Mouse (Mus musculus): Measurements from ENCODE around the gene Nufip2. TPM values are rescaled to one million over a fixed set of nuclear protein-coding genes. Genes with fewer than 3 reads are reported as not detected.
"Not testable (repeated sequence)": the region's sequence is repeated elsewhere in the genome, so short reads cannot be mapped to it uniquely, and the experiment has no call there.

Gene Nufip2
- polyA plus RNA-seq, 1 experiment from 2014 or later = 3.6 TPM

GRCm38 (mm10) chr11:77665384-77665783 lies 20.6 kb upstream of the Nufip2 start:
- not testable (repeated sequence) for H3K27me3 ChIP-seq (replicated peaks; ENCODE audit: control insufficient read depth, insufficient read depth, low read length); ATAC-seq; H3K4me2 ChIP-seq (ENCODE audit: low read length); H3K4me1 ChIP-seq (replicated peaks; ENCODE audit: control insufficient read depth, insufficient read depth, low read length); H3K9me3 ChIP-seq (ENCODE audit: control insufficient read depth, low read length); H3K27ac ChIP-seq (ENCODE audit: low read length); H3K9ac ChIP-seq (replicated peaks; ENCODE audit: low read depth, low read length); H3K4me3 ChIP-seq (replicated peaks; ENCODE audit: low read length); H3K36me3 ChIP-seq (ENCODE audit: control insufficient read depth, insufficient read depth)
- WGBS = 84% methylated on average over 5 of the region's 5 CpGs

- 89% methylated on average over 8 of the region's 8 CpGs for WGBS
- not testable (repeated sequence) for H3K36me3 ChIP-seq (ENCODE audit: control insufficient read depth, insufficient read depth); H3K4me3 ChIP-seq (replicated peaks; ENCODE audit: low read length); H3K9me3 ChIP-seq (ENCODE audit: control insufficient read depth, low read length); H3K27me3 ChIP-seq (replicated peaks; ENCODE audit: control insufficient read depth, insufficient read depth, low read length); H3K27ac ChIP-seq (ENCODE audit: low read length); H3K4me2 ChIP-seq (ENCODE audit: low read length); H3K4me1 ChIP-seq (replicated peaks; ENCODE audit: control insufficient read depth, insufficient read depth, low read length); ATAC-seq; H3K9ac ChIP-seq (replicated peaks; ENCODE audit: low read depth, low read length)
Measured at GRCm38 (mm10) chr11:77666766-77667165, 19.2 kb upstream of the Nufip2 start.

GRCm38 (mm10) chr11:77672746-77673145 lies 13.2 kb upstream of the Nufip2 start:
- no peaks in the 10 kb centered on the region for H3K4me1 ChIP-seq (replicated peaks; ENCODE audit: control insufficient read depth, insufficient read depth, low read length)
- H3K9me3 ChIP-seq (ENCODE audit: control insufficient read depth, low read length) = peaks cover 4% of the 10 kb centered on the region; the same call in 1 of the 2 replicates
- 96% methylated on average over 2 of the region's 2 CpGs for WGBS
- ATAC-seq = no peak
- H3K36me3 ChIP-seq (ENCODE audit: control insufficient read depth, insufficient read depth) = no peaks in the 10 kb centered on the region
- no peaks in the 10 kb centered on the region for H3K27me3 ChIP-seq (replicated peaks; ENCODE audit: control insufficient read depth, insufficient read depth, low read length)
- H3K27ac ChIP-seq (ENCODE audit: low read length) = no peak overlapping the region
- H3K4me3 ChIP-seq (replicated peaks; ENCODE audit: low read length) = no peak overlapping the region
- no peak overlapping the region for H3K9ac ChIP-seq (replicated peaks; ENCODE audit: low read depth, low read length)
- H3K4me2 ChIP-seq (ENCODE audit: low read length) = no peak overlapping the region

GRCm38 (mm10) chr11:77673428-77673991 lies 12.4 kb upstream of the Nufip2 start:
- no peak for ATAC-seq
- no peak overlapping the region for H3K4me3 ChIP-seq (replicated peaks; ENCODE audit: low read length)
- H3K27me3 ChIP-seq (replicated peaks; ENCODE audit: control insufficient read depth, insufficient read depth, low read length) = no peaks in the 10 kb centered on the region
- no peak overlapping the region for H3K4me2 ChIP-seq (ENCODE audit: low read length)
- peaks cover 4% of the 10 kb centered on the region; the same call in 1 of the 2 replicates for H3K9me3 ChIP-seq (ENCODE audit: control insufficient read depth, low read length)
- H3K27ac ChIP-seq (ENCODE audit: low read length) = no peak overlapping the region
- no peaks in the 10 kb centered on the region for H3K4me1 ChIP-seq (replicated peaks; ENCODE audit: control insufficient read depth, insufficient read depth, low read length)
- WGBS = 68% methylated on average over 4 of the region's 4 CpGs
- H3K36me3 ChIP-seq (ENCODE audit: control insufficient read depth, insufficient read depth) = no peaks in the 10 kb centered on the region
- H3K9ac ChIP-seq (replicated peaks; ENCODE audit: low read depth, low read length) = no peak overlapping the region

GRCm38 (mm10) chr11:77680018-77680417 lies 5.9 kb upstream of the Nufip2 start:
- no peaks in the 10 kb centered on the region for H3K9me3 ChIP-seq (ENCODE audit: control insufficient read depth, low read length)
- H3K4me1 ChIP-seq (replicated peaks; ENCODE audit: control insufficient read depth, insufficient read depth, low read length) = 0 out of 2 replicates have a peak, but pooled peaks cover 3% of the 10 kb centered on the region
- 6% methylated on average over 2 of the region's 2 CpGs for WGBS
- H3K9ac ChIP-seq (replicated peaks; ENCODE audit: low read depth, low read length) = no peak overlapping the region
- H3K36me3 ChIP-seq (ENCODE audit: control insufficient read depth, insufficient read depth) = no peaks in the 10 kb centered on the region
- no peaks in the 10 kb centered on the region for H3K27me3 ChIP-seq (replicated peaks; ENCODE audit: control insufficient read depth, insufficient read depth, low read length)
- H3K4me2 ChIP-seq (ENCODE audit: low read length) = no peak overlapping the region
- H3K27ac ChIP-seq (ENCODE audit: low read length) = no peak overlapping the region
- no peak overlapping the region for H3K4me3 ChIP-seq (replicated peaks; ENCODE audit: low read length)
- no peak for ATAC-seq

- Histone ChIP-seq H3K4me2 (ENCODE audit: low read length) (no peak overlapping the region), H3K4me3 (replicated peaks; ENCODE audit: low read length) (no peak overlapping the region), H3K9ac (replicated peaks; ENCODE audit: low read depth, low read length) (no peak overlapping the region), H3K27ac (ENCODE audit: low read length) (no peak overlapping the region), H3K36me3 (ENCODE audit: control insufficient read depth, insufficient read depth) (no peaks in the 10 kb centered on the region), H3K9me3 (ENCODE audit: control insufficient read depth, low read length) (no peaks in the 10 kb centered on the region), H3K27me3 (replicated peaks; ENCODE audit: control insufficient read depth, insufficient read depth, low read length) (no peaks in the 10 kb centered on the region), H3K4me1 (replicated peaks; ENCODE audit: control insufficient read depth, insufficient read depth, low read length) (peaks cover 10% of the 10 kb centered on the region)
- ATAC-seq = no peak
- 49% methylated on average over 2 of the region's 2 CpGs for WGBS
Measured at GRCm38 (mm10) chr11:77684896-77685295, 1.1 kb upstream of the Nufip2 start.

GRCm38 (mm10) chr11:77686346-77686840 lies 438 bp downstream of the Nufip2 start:
- Histone ChIP-seq H3K36me3 (ENCODE audit: control insufficient read depth, insufficient read depth) (no peaks in the 10 kb centered on the region), H3K9me3 (ENCODE audit: control insufficient read depth, low read length) (no peaks in the 10 kb centered on the region), H3K4me1 (replicated peaks; ENCODE audit: control insufficient read depth, insufficient read depth, low read length) (peaks cover 10% of the 10 kb centered on the region), H3K4me3 (replicated peaks; ENCODE audit: low read length) (peak overlapping the region; percentile 89), H3K27ac (ENCODE audit: low read length) (peak overlapping the region; percentile 96), H3K27me3 (replicated peaks; ENCODE audit: control insufficient read depth, insufficient read depth, low read length) (no peaks in the 10 kb centered on the region), H3K9ac (replicated peaks; ENCODE audit: low read depth, low read length) (peak overlapping the region; percentile 95), H3K4me2 (ENCODE audit: low read length) (peak overlapping the region; percentile 58)
- ATAC-seq = peak; percentile 43
- WGBS = 0% methylated on average over 29 of the region's 30 CpGs

GRCm38 (mm10) chr11:77686841-77687540 lies 1.0 kb downstream of the Nufip2 start:
- Histone ChIP-seq H3K9me3 (ENCODE audit: control insufficient read depth, low read length) (no peaks in the 10 kb centered on the region), H3K27me3 (replicated peaks; ENCODE audit: control insufficient read depth, insufficient read depth, low read length) (no peaks in the 10 kb centered on the region), H3K4me3 (replicated peaks; ENCODE audit: low read length) (peak overlapping the region; percentile 89), H3K4me1 (replicated peaks; ENCODE audit: control insufficient read depth, insufficient read depth, low read length) (peaks cover 10% of the 10 kb centered on the region), H3K27ac (ENCODE audit: low read length) (peak overlapping the region; percentile 96), H3K36me3 (ENCODE audit: control insufficient read depth, insufficient read depth) (peaks cover under 1% of the 10 kb centered on the region; the same call in 1 of the 2 replicates), H3K9ac (replicated peaks; ENCODE audit: low read depth, low read length) (peak overlapping the region; percentile 95), H3K4me2 (ENCODE audit: low read length) (peak overlapping the region; percentile 58)
- under 1% methylated on average over 51 of the region's 76 CpGs for WGBS
- no peak for ATAC-seq

GRCm38 (mm10) chr11:77687541-77688131 lies 1.7 kb downstream of the Nufip2 start:
- peaks cover 7% of the 10 kb centered on the region for H3K36me3 ChIP-seq (ENCODE audit: control insufficient read depth, insufficient read depth)
- no peaks in the 10 kb centered on the region for H3K27me3 ChIP-seq (replicated peaks; ENCODE audit: control insufficient read depth, insufficient read depth, low read length)
- no peak for ATAC-seq
- no peaks in the 10 kb centered on the region for H3K9me3 ChIP-seq (ENCODE audit: control insufficient read depth, low read length)
- peak overlapping the region; percentile 96 for H3K27ac ChIP-seq (ENCODE audit: low read length)
- peak overlapping the region; percentile 89 for H3K4me3 ChIP-seq (replicated peaks; ENCODE audit: low read length)
- peaks cover 12% of the 10 kb centered on the region for H3K4me1 ChIP-seq (replicated peaks; ENCODE audit: control insufficient read depth, insufficient read depth, low read length)
- WGBS = 0% methylated on average over 38 of the region's 40 CpGs
- peak overlapping the region; percentile 58 for H3K4me2 ChIP-seq (ENCODE audit: low read length)
- peak overlapping the region; percentile 95 for H3K9ac ChIP-seq (replicated peaks; ENCODE audit: low read depth, low read length)
